11 mouse cellular contexts compared by ENCODE assay signal in the genomic region with DNA sequence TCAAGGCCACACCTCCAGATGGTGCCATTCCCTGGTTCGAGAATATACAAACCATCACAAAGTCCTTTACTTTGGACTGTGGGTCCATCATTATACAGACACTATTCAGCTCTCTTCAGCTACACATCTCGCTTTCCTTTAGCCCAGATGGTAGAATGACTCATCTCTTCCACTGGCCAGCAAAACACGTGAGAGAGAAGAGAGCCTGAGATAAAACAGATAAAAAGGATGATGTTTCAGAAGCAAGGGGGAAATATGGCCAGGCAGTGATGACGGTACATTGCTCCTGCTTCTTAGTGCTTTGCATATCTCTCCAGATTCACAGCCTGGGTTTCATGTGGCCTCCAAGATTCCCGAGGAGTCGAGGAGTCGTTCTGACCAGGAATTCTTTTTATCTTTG. TPM values are rescaled to one million over a fixed set of nuclear protein-coding genes. Genes with fewer than 3 reads are reported as not detected.
A peak's percentile ranks its signal among the peaks of the same experiment; 100 is the strongest.
DNase-seq lines count a peak whose midpoint lies in the region; ATAC-seq and TF ChIP-seq lines count a peak whose summit lies in the region.
"Had no signal": no experiment of that assay in that cellular context is flagged by ENCODE, and none has a peak within 500 bp of the region (broad histone marks: within the 10 kb centered on the region; RNA-seq: fewer than 3 reads in every experiment).

No protein-coding gene starts in this region.

- no peaks in the 10 kb centered on the region for H3K36me3 ChIP-seq in G1E (replicated peaks)
- no peaks in the 10 kb centered on the region for H3K36me3 ChIP-seq in hindbrain, embryonic 10.5 days
- H3K36me3 ChIP-seq: kidney, embryonic 15.5 days; liver, embryonic 15.5 days had no signal

- H3K4me3 ChIP-seq in layer of hippocampus, adult 2 months, result no peak overlapping the region
- no peak overlapping the region for H3K4me3 ChIP-seq in G1E (ENCODE audit: low read depth, low read length)
- no peak overlapping the region for H3K4me3 ChIP-seq in hindbrain, embryonic 10.5 days
- H3K4me3 ChIP-seq: kidney, embryonic 15.5 days; liver, embryonic 15.5 days had no signal

- H3K4me1 ChIP-seq in G1E (ENCODE audit: insufficient read depth, low read depth, low read length), result no peaks in the 10 kb centered on the region
- H3K4me1 ChIP-seq in hindbrain, embryonic 10.5 days (replicated peaks), result no peaks in the 10 kb centered on the region
- H3K4me1 ChIP-seq: liver, embryonic 15.5 days had no signal

- peak overlapping the region; percentile 54 for H3K27ac ChIP-seq in layer of hippocampus, adult 2 months
- H3K27ac ChIP-seq in hindbrain, embryonic 10.5 days, result no peak overlapping the region
- H3K27ac ChIP-seq: kidney, embryonic 15.5 days; liver, embryonic 15.5 days had no signal

- H3K27me3 ChIP-seq in G1E (ENCODE audit: insufficient read depth, low read length), result peaks cover 5% of the 10 kb centered on the region; the same call in 1 of the 2 replicates
- H3K27me3 ChIP-seq in hindbrain, embryonic 10.5 days (ENCODE audit: insufficient read depth, poor library complexity, severe bottlenecking), result no peaks in the 10 kb centered on the region
- H3K27me3 ChIP-seq: kidney, embryonic 15.5 days had no signal

- no peak for DNase-seq in layer of hippocampus, adult 2 months (ENCODE audit: low spot score in 2 of 2)
- DNase-seq in layer of hippocampus, adult 11-12 months (ENCODE audit: low spot score), result no peak
- DNase-seq in CD4-positive helper T cell, adult 2 months (ENCODE audit: low read depth, low spot score), result peak; percentile 25
- no peak for DNase-seq in G1E (ENCODE audit: low spot score)
- peak; percentile 6 for DNase-seq in induced T-regulatory cell, adult 2 months (ENCODE audit: low read depth)
- no peak for DNase-seq in hindbrain, embryonic 10.5 days (ENCODE audit: low spot score)
- DNase-seq: cerebellum, postnatal 14 days; thymus, postnatal 36 days had no signal

- no peak for TF ChIP-seq CTCF in layer of hippocampus, adult 2 months (conservative IDR thresholded peaks at IDR 0.05)
- TF ChIP-seq CTCF in G1E (IDR thresholded peaks at IDR 0.05; ENCODE audit: low read depth, low read length), result no peak

- ATAC-seq in G1E (ENCODE audit: extremely low read depth, insufficient number of reproducible peaks, low FRiP score, poor library complexity, severe bottlenecking), result peak; percentile 87
- no peak for ATAC-seq in megakaryocyte progenitor cell, adult 5-6 weeks (replicated peaks; ENCODE audit: poor library complexity)

- WGBS in hindbrain, embryonic 10.5 days, result 81% methylated on average over 7 of the region's 7 CpGs

- H3K9me3 ChIP-seq in G1E (replicated peaks), result no peaks in the 10 kb centered on the region
- no peaks in the 10 kb centered on the region for H3K9me3 ChIP-seq in hindbrain, embryonic 10.5 days
- H3K9me3 ChIP-seq: kidney, embryonic 15.5 days; liver, embryonic 15.5 days had no signal

RNA-seq across cellular contexts. Expression of a gene that starts 10.0 kb away (rescaled TPM):
- total RNA-seq in layer of hippocampus, adult 2 months (2021), result 100 to 1,000 TPM; 444 to 450 TPM
- total RNA-seq in G1E (2014; fragmentation: Nextera tagmentation), result 51.3 and 51.8 TPM in 2 replicates
- total RNA-seq in G1E (2017), result 44.1 and 51.0 TPM in 2 replicates
- 1.6 and 2.0 TPM in 2 replicates for polyA plus RNA-seq in G1E (2012)
- 22.0 and 26.7 TPM in 2 replicates for total RNA-seq in megakaryocyte progenitor cell, adult 5-6 weeks (2015)
- 22.2 and 28.5 TPM in 2 replicates for total RNA-seq in megakaryocyte progenitor cell, adult 5-6 weeks (2017)
- polyA plus RNA-seq in hindbrain, embryonic 10.5 days (2016; fragmentation: Nextera tagmentation; extraction: Ambion mirVana), result 57.7 and 61.1 TPM in 2 replicates

Comparison
In these comparisons a context has a peak if more than half of its experiments do, and no peak if none do; other contexts are left out.
1. DNase-seq: peak in CD4-positive helper T cell, adult 2 months (single experiment) and induced T-regulatory cell, adult 2 months (single experiment); none in layer of hippocampus, adult 2 months (0 of 2), layer of hippocampus, adult 11-12 months (single experiment), G1E (single experiment) and hindbrain, embryonic 10.5 days (single experiment).
2. RNA of a gene that starts 10.0 kb away (total RNA-seq): 444 to 450 TPM in layer of hippocampus, adult 2 months; 44.1 to 51.8 TPM in G1E and 22.0 to 28.5 TPM in megakaryocyte progenitor cell, adult 5-6 weeks; every median in the first group is over 4 times any median in the second.